Mouse (Mus musculus) MEL (cell line): ENCODE results near the gene Gm29427.

Experiments
- CTCF ChIP-seq, 3 experiments: IDR thresholded peaks in 2 of 3; conservative IDR thresholded peaks in 1 of 3; 2 replicates each; pipeline ENCODE4 v1.5.1; 2011 to 2012; ENCODE audit warnings: low read length in 3 of 3, low read depth in 2 of 3, mild to moderate bottlenecking in 2 of 3, improper control_type of control experiment in 1 of 3, inconsistent platforms in 1 of 3, mixed read lengths in 1 of 3, moderate library complexity in 1 of 3; ENCODE audit not compliant: control insufficient read depth in 1 of 3, insufficient read depth in 1 of 3, poor library complexity in 1 of 3, severe bottlenecking in 1 of 3
- GATA1 ChIP-seq: IDR thresholded peaks from 2 replicates; pipeline ENCODE4 v1.6.1; 2011; ENCODE audit warnings: low read depth, low read length, improper control_type of control experiment
- MYC ChIP-seq: IDR thresholded peaks from 2 replicates; pipeline ENCODE4 v1.6.1; 2011; ENCODE audit warnings: low read depth, mild to moderate bottlenecking, low read length, improper control_type of control experiment, moderate library complexity
- POLR2A ChIP-seq, 2 experiments: IDR thresholded peaks; 2 replicates each; pipeline ENCODE4 v1.6.1; 2011 to 2012; ENCODE audit warnings: low read length in 2 of 2, mild to moderate bottlenecking in 2 of 2, control low read depth in 1 of 2, improper control_type of control experiment in 1 of 2, low read depth in 1 of 2, moderate library complexity in 1 of 2; ENCODE audit not compliant: control insufficient read depth in 1 of 2, insufficient read depth in 1 of 2, poor library complexity in 1 of 2
- POLR2AphosphoS5 ChIP-seq: IDR thresholded peaks from 2 replicates; pipeline ENCODE4 v1.6.1; 2012; ENCODE audit warnings: low read depth, borderline replicate concordance, mild to moderate bottlenecking, inconsistent platforms, low read length, moderate library complexity, mixed read lengths
- ZC3H11A ChIP-seq: IDR thresholded peaks from 2 replicates; pipeline ENCODE4 v1.6.1; 2012; ENCODE audit warnings: low read depth, mild to moderate bottlenecking, inconsistent platforms, low read length, improper control_type of control experiment

DNA sequence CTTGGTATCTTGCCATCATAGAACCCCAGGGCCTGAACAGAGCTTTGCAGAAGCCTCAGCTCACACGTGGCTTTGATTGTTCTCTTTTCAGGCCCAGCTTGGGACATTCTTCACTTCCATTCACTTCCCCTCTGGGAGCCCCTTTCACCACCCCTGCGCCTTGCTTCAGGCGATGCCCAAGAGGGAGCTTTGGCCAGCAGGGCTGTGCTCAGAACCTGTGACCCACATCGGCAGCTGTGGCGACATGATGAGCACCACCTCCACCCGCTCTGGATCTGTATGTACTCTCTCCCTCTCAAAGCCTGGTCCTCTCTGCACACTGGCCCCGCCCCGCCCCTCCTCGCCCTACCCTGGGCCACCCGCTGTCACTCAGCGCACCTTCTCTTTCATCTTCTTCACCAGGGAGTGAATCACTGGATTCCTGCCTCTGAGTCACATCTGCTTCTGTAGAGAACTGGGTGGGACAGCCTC lies 21.8 kb upstream of the Gm29427 start:
- TF ChIP-seq GATA1 (no peak), ZC3H11A (no peak), CTCF (IDR thresholded peaks at IDR 0.05 in 2 of 3, conservative IDR thresholded peaks at IDR 0.05 in 1 of 3; ENCODE audit: control insufficient read depth in 1 of 3, insufficient read depth in 1 of 3, low read depth in 2 of 3, low read length in 3 of 3, poor library complexity in 1 of 3, severe bottlenecking in 1 of 3) (no peak), POLR2A (IDR thresholded peaks at IDR 0.05; ENCODE audit: control insufficient read depth in 1 of 2, insufficient read depth in 1 of 2, low read depth in 1 of 2, low read length in 2 of 2, poor library complexity in 1 of 2) (no peak), MYC (no peak), POLR2AphosphoS5 (no peak)
